Mouse (Mus musculus) cerebellum, adult 2 months (tissue): ENCODE results near the gene Lbp.

Experiments used
- CTCF ChIP-seq: fragments of 200-500 bp; IDR thresholded peaks from 2 replicates; pipeline ENCODE4 v1.5.1; 2011; ENCODE audit warnings: low read depth, mild to moderate bottlenecking, control low read depth, low read length, moderate library complexity, borderline replicate concordance; ENCODE audit not compliant: insufficient read depth
- POLR2A ChIP-seq: fragments of 200-500 bp; IDR thresholded peaks from 2 replicates; pipeline ENCODE4 v1.6.1; 2011; ENCODE audit warnings: low read length, control low read depth, borderline replicate concordance; ENCODE audit not compliant: insufficient read depth

GRCm38 (mm10) chr2:158360873-158361677 is 54.8 kb downstream of the Lbp start:
- TF ChIP-seq CTCF (peak; percentile 69), POLR2A (peak; percentile 42; the same call in 1 of the 2 replicates)
